Mouse (Mus musculus) hindbrain, postnatal 0 days (tissue): Measurements from ENCODE around the gene Nectin2. TPM values are rescaled to one million over a fixed set of nuclear protein-coding genes. Genes with fewer than 3 reads are reported as not detected.

Source experiments
- ATAC-seq: fragments of 200-750 bp; cut with Nextera tagmentation; 2 replicates; pipeline ENCODE4 v1.8.0; 2017; ENCODE audit warnings: mild to moderate bottlenecking, moderate TSS enrichment, moderate library complexity
- DNase-seq: peaks from one replicate; pipeline ENCODE4 v3.0.0-alpha.2; 2015; ENCODE audit warnings: low spot score
- H3K27ac ChIP-seq: fragments of 300-500 bp; sonication (generic); 2 replicates; pipeline ENCODE4 v1.5.1; 2014; ENCODE audit warnings: mild to moderate bottlenecking
- H3K27me3 ChIP-seq: fragments of 300-500 bp; sonication (generic); 2 replicates; pipeline ENCODE4 v1.6.1; 2014; ENCODE audit warnings: low read length, mixed read lengths; ENCODE audit not compliant: insufficient read depth
- H3K36me3 ChIP-seq: fragments of 300-500 bp; sonication (generic); 2 replicates; pipeline ENCODE4 v1.6.1; 2014; ENCODE audit warnings: low read length, mixed read lengths; ENCODE audit not compliant: insufficient read depth
- H3K4me1 ChIP-seq: fragments of 300-500 bp; sonication (generic); 2 replicates; pipeline ENCODE4 v1.6.1; 2014; ENCODE audit warnings: antibody characterized with exemption, low read length, mixed read lengths; ENCODE audit not compliant: insufficient read depth
- H3K4me2 ChIP-seq: fragments of 300-500 bp; sonication (generic); 2 replicates; pipeline ENCODE4 v1.6.1; 2014; ENCODE audit warnings: low read depth, mild to moderate bottlenecking, low read length, moderate library complexity, mixed read lengths
- H3K4me3 ChIP-seq: fragments of 300-500 bp; sonication (generic); 2 replicates; pipeline ENCODE4 v1.5.1; 2014; ENCODE audit warnings: low read length
- H3K9ac ChIP-seq: fragments of 300-500 bp; sonication (generic); replicated peaks from 2 replicates; pipeline ENCODE4 v1.6.1; 2014; ENCODE audit warnings: mild to moderate bottlenecking, low read length, moderate library complexity, mixed read lengths
- H3K9me3 ChIP-seq: fragments of 300-500 bp; sonication (generic); 2 replicates; pipeline ENCODE4 v1.6.1; 2016; ENCODE audit warnings: low read length, mixed read lengths
- CTCF ChIP-seq: IDR thresholded peaks from 2 replicates; pipeline ENCODE4 v1.5.1; 2016; ENCODE audit warnings: antibody characterized with exemption, control low read depth, low read depth
- WGBS: fragments of 180-500 bp; shearing (Covaris S2); extraction: QIAGEN DNeasy Blood & Tissue Kit; methylation state at CpG from one replicate; pipeline ENCODE4 v1.1.7; 2014; 5-methylcytosine and 5-hydroxymethylcytosine counted together
- polyA plus RNA-seq: library from polyadenylated mRNA; unstranded; fragments of >200 nt; fragmentation: Nextera tagmentation; extraction: Ambion mirVana; gene quantifications from 2 replicates; pipeline ENCODE4 v1.2.1, GENCODE M21; 2015
- total RNA-seq: library from RNA; depleted of rRNA; stranded (reverse); fragments of >200 nt; gene quantifications from 2 replicates; pipeline ENCODE4 v1.2.3, GENCODE M21; 2014

The Nectin2 gene
- total and polyA plus RNA-seq, 2 experiments from 2014 or later: 57.5 to 76.5 TPM

- no peak for TF ChIP-seq CTCF
- DNase-seq: no peak
- peak overlapping the region; percentile 1; the same call in 1 of the 2 replicates for H3K27ac ChIP-seq
- H3K27me3 ChIP-seq: no peaks in the 10 kb centered on the region
- H3K4me3 ChIP-seq: no peak overlapping the region
- no peaks in the 10 kb centered on the region for H3K36me3 ChIP-seq
- no peak overlapping the region for H3K9ac ChIP-seq
- H3K9me3 ChIP-seq: no peaks in the 10 kb centered on the region
- 62% methylated on average over 14 of the region's 14 CpGs for WGBS
- H3K4me1 ChIP-seq: peaks cover 20% of the 10 kb centered on the region
- no peak for ATAC-seq
- H3K4me2 ChIP-seq: no peak overlapping the region
Measured at GRCm38 (mm10) chr7:19744590-19745385, 5.5 kb downstream of the Nectin2 start.

GRCm38 (mm10) chr7:19743791-19744190, 6.5 kb downstream of the Nectin2 start:
- 85% methylated on average over 6 of the region's 6 CpGs for WGBS
- Histone ChIP-seq H3K9me3 (no peaks in the 10 kb centered on the region), H3K4me1 (peaks cover 19% of the 10 kb centered on the region), H3K4me3 (no peak overlapping the region), H3K9ac (no peak overlapping the region), H3K27ac (no peak overlapping the region), H3K27me3 (no peaks in the 10 kb centered on the region), H3K4me2 (no peak overlapping the region), H3K36me3 (no peaks in the 10 kb centered on the region)
- no peak for TF ChIP-seq CTCF
- DNase-seq (no peak), ATAC-seq (no peak)

GRCm38 (mm10) chr7:19742468-19742867, 7.8 kb downstream of the Nectin2 start:
- ATAC-seq (no peak), DNase-seq (no peak)
- Histone ChIP-seq H3K4me2 (no peak overlapping the region), H3K4me3 (no peak overlapping the region), H3K27me3 (no peaks in the 10 kb centered on the region), H3K9ac (no peak overlapping the region), H3K4me1 (0 out of 2 replicates have a peak, but pooled peaks cover 8% of the 10 kb centered on the region), H3K9me3 (no peaks in the 10 kb centered on the region), H3K27ac (no peak overlapping the region), H3K36me3 (peaks cover 8% of the 10 kb centered on the region; the same call in 1 of the 2 replicates)
- no peak for TF ChIP-seq CTCF
- WGBS: 50% methylated on average over 5 of the region's 5 CpGs

GRCm38 (mm10) chr7:19741329-19742031, 8.8 kb downstream of the Nectin2 start:
- Histone ChIP-seq H3K36me3 (peaks cover 14% of the 10 kb centered on the region; the same call in 1 of the 2 replicates), H3K9ac (no peak overlapping the region), H3K4me3 (no peak overlapping the region), H3K9me3 (no peaks in the 10 kb centered on the region), H3K27me3 (no peaks in the 10 kb centered on the region), H3K27ac (no peak overlapping the region), H3K4me2 (no peak overlapping the region), H3K4me1 (0 out of 2 replicates have a peak, but pooled peaks cover 2% of the 10 kb centered on the region)
- WGBS: 13% methylated on average over 8 of the region's 8 CpGs
- ATAC-seq (no peak), DNase-seq (no peak)
- no peak for TF ChIP-seq CTCF

GRCm38 (mm10) chr7:19740269-19740668, 10.0 kb downstream of the Nectin2 start:
- DNase-seq: no peak
- Histone ChIP-seq H3K9ac (no peak overlapping the region), H3K27ac (no peak overlapping the region), H3K4me2 (no peak overlapping the region), H3K4me3 (no peak overlapping the region), H3K4me1 (no peaks in the 10 kb centered on the region), H3K9me3 (no peaks in the 10 kb centered on the region), H3K36me3 (peaks cover 17% of the 10 kb centered on the region; the same call in 1 of the 2 replicates), H3K27me3 (no peaks in the 10 kb centered on the region)
- ATAC-seq: no peak
- TF ChIP-seq CTCF: peak; percentile 25
- WGBS: 93% methylated on average over 11 of the region's 11 CpGs

- no peaks in the 10 kb centered on the region for H3K9me3 ChIP-seq
- no peak overlapping the region for H3K4me3 ChIP-seq
- H3K27me3 ChIP-seq: no peaks in the 10 kb centered on the region
- TF ChIP-seq CTCF: peak; percentile 50
- H3K36me3 ChIP-seq: peaks cover 23% of the 10 kb centered on the region; the same call in 1 of the 2 replicates
- DNase-seq (no peak), ATAC-seq (no peak)
- no peaks in the 10 kb centered on the region for H3K4me1 ChIP-seq
- whole genome bisulfite sequencing: 90% methylated on average over 3 of the region's 3 CpGs
- no peak overlapping the region for H3K27ac ChIP-seq
- H3K9ac ChIP-seq: no peak overlapping the region
- no peak overlapping the region for H3K4me2 ChIP-seq
Measured at GRCm38 (mm10) chr7:19738771-19739170, 11.5 kb downstream of the Nectin2 start.
